Mouse (Mus musculus): ENCODE results near the gene Clint1. TPM values are rescaled to one million over a fixed set of nuclear protein-coding genes. Genes with fewer than 3 reads are reported as not detected.
"Not testable (repeated sequence)": the region's sequence is repeated elsewhere in the genome, so short reads cannot be mapped to it uniquely, and the experiment has no call there.

Clint1 gene
- polyA plus RNA-seq, 1 experiment from 2014 or later, result 76.8 TPM

DNA sequence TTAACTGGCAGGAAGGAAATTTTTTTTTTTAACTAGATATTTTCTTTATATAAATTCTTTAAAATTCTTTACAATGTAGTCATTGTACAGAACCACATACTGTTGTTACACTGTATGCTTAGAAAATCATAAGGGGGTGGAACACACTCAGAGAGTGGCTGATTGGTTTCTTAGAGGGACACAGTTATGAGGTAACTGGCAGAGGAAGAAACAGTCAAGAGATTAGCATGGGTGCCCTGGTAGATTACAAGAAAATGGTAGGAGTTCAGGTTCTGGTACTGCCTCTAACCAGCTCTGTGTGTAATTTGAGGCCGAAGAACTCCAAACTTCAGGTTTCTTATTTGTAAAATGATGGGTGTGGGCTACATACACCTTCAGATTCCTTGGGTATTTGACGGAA lies 2.1 kb downstream of the Clint1 start:
- Histone ChIP-seq H3K4me3 (ENCODE audit: inconsistent target) (no peak overlapping the region), H3K27ac (no peak overlapping the region), H3K79me2 (ENCODE audit: inconsistent target) (peaks cover 61% of the 10 kb centered on the region), H3K36me3 (ENCODE audit: inconsistent target) (no peaks in the 10 kb centered on the region)
- WGBS (ENCODE audit: missing documents), result 100% methylated on average over 2 of the region's 2 CpGs

DNA sequence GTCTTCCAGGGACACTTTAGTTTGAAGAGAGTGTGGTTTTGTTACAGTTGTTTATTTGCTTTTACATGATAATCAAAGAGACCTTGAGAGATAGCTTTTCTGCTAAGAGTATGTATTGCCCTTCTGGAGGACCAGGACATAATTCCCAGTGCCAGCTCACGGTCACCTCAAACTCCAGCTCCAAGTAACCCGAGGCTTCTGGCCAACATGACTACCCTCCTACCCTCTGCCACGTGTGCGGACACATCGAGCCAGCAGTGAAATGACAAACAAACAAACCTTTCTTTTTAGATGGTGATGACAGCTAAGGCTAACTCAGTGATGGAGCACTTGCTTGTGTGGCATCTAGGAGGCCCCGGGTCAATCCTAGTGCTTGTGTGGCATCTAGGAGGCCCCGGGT lies 2.5 kb downstream of the Clint1 start:
- 85% methylated on average over 7 of the region's 7 CpGs for WGBS (ENCODE audit: missing documents)
- no peak overlapping the region for H3K4me3 ChIP-seq (ENCODE audit: inconsistent target)

DNA sequence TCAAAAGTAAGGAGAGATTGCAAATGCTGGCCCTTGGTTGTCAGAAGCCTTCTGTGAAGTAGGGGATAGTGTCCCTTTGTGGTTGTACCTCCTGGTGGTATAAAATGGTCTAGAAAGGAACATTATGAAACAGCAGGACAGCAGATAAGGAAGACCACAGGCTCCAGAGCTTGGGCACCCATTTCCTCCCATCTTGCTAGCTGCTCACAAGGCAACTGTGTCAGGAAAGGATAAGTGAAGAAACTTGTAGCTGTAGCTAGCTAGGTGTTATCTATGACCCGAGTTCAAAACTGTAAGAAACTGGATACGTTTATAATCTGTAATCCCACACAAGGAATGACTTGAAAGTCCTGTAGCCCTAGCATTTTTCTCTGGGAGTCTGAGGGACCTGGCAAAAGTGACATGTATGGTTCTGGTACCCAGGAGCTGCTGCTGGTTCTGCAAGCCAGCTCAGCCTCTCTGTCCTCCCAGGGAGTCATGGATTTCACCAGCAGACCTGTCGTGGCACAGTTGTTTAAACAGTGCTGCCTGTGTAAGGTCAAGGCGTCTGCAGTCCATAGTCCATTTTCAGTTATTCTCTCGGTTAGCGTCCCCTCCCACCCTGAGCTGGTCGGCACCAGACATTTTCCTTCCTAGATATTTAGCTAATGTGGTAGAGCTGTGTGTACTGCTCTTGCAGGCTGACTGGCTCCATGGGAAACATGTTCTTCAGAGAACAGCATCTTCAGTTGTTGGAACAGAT lies 3.7 kb downstream of the Clint1 start:
- 35% methylated on average over 7 of the region's 7 CpGs for WGBS (ENCODE audit: missing documents)
- H3K36me3 ChIP-seq (ENCODE audit: inconsistent target), result no peaks in the 10 kb centered on the region
- peaks cover 78% of the 10 kb centered on the region for H3K79me2 ChIP-seq (ENCODE audit: inconsistent target)
- no peak overlapping the region for H3K27ac ChIP-seq
- H3K4me3 ChIP-seq (ENCODE audit: inconsistent target), result no peak overlapping the region

More for the DNA sequence above, 2.5 kb downstream of the Clint1 start:
- Histone ChIP-seq H3K36me3 (ENCODE audit: inconsistent target) (no peaks in the 10 kb centered on the region), H3K79me2 (ENCODE audit: inconsistent target) (peaks cover 66% of the 10 kb centered on the region), H3K27ac (no peak overlapping the region)

DNA sequence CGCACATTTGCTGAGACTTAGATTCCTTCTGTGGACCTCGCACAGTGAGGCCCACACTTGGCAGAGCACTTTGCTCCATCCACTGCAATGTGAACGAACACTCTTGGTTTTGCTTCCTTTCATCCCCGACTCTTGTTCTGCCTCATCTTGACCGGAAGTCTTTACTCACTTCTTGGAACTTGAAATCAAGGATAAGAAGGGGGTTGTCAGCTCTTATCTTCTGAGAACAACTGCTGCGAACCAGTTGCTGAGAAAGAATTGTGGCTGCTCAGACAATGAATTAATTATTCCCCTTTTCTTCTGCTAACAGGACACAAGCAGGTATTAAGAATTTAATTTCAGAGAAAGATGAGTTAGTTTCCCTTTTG lies 4.3 kb downstream of the Clint1 start:
- WGBS (ENCODE audit: missing documents), result 38% methylated on average over 6 of the region's 6 CpGs
- H3K79me2 ChIP-seq (ENCODE audit: inconsistent target), result peaks cover 83% of the 10 kb centered on the region
- 0 out of 2 replicates have a peak, but pooled peaks cover 2% of the 10 kb centered on the region for H3K36me3 ChIP-seq (ENCODE audit: inconsistent target)
- H3K4me3 ChIP-seq (ENCODE audit: inconsistent target), result no peak overlapping the region
- H3K27ac ChIP-seq, result no peak overlapping the region

DNA sequence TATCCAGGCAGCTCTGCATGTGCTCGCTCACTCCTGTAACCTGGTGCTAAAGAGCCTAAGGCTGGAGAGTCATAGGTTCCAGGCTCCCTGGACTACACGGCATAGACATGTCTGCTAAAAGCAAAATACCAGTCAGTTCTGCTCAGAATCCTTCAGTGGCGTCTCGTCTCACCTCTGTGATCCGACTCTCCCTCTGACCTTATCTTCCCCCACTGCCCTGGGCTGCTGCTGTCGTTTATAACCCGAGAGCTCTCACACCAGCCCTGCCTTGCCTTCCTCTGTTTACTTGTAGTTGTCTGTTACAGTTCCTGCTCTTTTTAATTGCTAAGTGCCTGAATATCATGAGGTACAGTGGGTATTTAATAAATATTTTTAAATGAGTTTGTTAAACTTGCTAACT lies 9.5 kb downstream of the Clint1 start:
- Histone ChIP-seq H3K27ac (no peak overlapping the region), H3K4me3 (ENCODE audit: inconsistent target) (no peak overlapping the region), H3K79me2 (ENCODE audit: inconsistent target) (peaks cover 100% of the 10 kb centered on the region), H3K36me3 (ENCODE audit: inconsistent target) (0 out of 2 replicates have a peak, but pooled peaks cover 3% of the 10 kb centered on the region)
- WGBS (ENCODE audit: missing documents), result 94% methylated on average over 7 of the region's 7 CpGs

DNA sequence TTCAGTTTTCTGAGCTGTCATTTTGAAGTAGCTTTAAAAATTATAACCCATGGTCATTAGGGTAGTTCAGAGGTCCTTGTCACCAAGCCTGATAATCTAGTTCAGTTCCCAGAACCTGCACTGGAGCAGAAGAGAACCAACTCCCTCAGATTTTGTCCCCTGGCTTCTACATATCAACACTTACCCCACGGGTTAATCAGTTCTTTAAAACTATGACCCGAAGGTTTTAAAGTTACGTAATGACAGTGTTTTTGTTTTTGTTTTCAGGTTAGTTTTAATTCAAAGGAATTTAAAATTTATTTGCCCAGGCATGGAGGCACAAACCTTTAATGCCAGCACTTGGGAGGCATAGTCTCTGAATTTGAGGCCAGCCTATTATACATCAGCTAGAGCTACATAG lies 12.6 kb downstream of the Clint1 start:
- Histone ChIP-seq H3K27ac (no peak overlapping the region), H3K36me3 (ENCODE audit: inconsistent target) (0 out of 2 replicates have a peak, but pooled peaks cover 3% of the 10 kb centered on the region), H3K4me3 (ENCODE audit: inconsistent target) (no peak overlapping the region), H3K79me2 (ENCODE audit: inconsistent target) (peaks cover 100% of the 10 kb centered on the region)
- WGBS (ENCODE audit: missing documents), result 69% methylated on average over 3 of the region's 3 CpGs

DNA sequence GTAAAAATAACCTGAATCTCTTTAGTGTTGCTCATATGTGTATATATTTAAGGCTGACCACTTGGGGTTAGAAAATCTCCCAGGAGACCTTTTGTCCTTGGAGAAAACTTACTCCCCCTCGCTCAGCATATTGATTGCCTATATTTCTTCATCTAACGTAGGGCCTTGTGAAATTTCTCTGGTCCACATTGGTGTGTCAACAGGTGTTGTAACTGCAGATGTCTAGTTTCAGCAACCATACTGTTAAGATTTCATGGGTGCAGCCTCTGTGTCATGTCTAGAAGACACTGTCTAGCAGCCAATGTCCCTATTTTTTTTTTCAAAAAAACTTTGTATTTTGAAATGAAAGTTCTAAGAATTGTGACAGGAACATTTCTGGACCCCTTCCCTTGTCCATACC lies 14.0 kb downstream of the Clint1 start:
- H3K4me3 ChIP-seq (ENCODE audit: inconsistent target), result no peak overlapping the region
- WGBS (ENCODE audit: missing documents), result 64% methylated on average over 2 of the region's 2 CpGs
- 0 out of 2 replicates have a peak, but pooled peaks cover 3% of the 10 kb centered on the region for H3K36me3 ChIP-seq (ENCODE audit: inconsistent target)
- no peak overlapping the region for H3K27ac ChIP-seq
- H3K79me2 ChIP-seq (ENCODE audit: inconsistent target), result peaks cover 100% of the 10 kb centered on the region

DNA sequence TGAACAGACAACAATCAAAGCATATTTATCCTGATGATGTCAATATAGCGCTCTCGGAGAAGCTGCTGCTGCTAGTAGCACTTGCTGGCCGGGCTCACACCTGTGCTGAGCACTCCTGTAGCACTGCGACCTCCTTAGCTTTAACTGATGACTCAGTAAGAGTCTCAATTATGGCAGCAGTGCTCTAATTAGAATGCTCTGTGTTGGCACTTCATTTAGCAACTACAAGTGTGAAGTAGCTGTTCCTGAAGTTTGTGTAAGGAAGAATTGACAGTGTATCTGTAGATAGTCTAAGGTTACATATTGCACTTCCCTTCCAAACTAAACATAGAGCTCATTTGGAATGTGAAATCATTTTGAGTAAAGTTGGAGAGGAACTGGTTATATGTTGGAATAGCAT lies 14.7 kb downstream of the Clint1 start:
- Histone ChIP-seq H3K36me3 (ENCODE audit: inconsistent target) (no peaks in the 10 kb centered on the region), H3K27ac (no peak overlapping the region), H3K79me2 (ENCODE audit: inconsistent target) (peaks cover 100% of the 10 kb centered on the region), H3K4me3 (ENCODE audit: inconsistent target) (no peak overlapping the region)
- WGBS (ENCODE audit: missing documents), result 100% methylated on average over 4 of the region's 4 CpGs

DNA sequence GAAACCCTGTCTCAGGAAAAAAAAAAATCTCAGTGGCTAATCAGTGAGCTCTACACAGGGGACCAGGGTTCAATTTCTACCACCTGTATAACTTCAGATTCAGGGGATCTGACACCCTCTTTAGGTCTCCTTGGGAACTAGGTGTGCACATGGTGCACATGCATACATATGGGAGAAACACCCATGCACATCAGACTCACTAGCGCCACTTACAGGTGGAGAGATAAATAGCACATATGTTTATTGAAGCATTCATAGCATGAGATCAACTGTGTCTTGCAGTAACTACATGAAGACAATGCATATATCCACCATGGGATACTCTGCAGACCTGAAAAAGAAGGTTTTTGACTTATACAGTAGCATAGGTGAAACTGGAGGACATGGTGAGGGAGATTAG lies 21.8 kb downstream of the Clint1 start:
- WGBS (ENCODE audit: missing documents), result 100% methylated on average over 1 of the region's 1 CpGs
- Histone ChIP-seq H3K27ac (no peak overlapping the region), H3K4me3 (ENCODE audit: inconsistent target) (no peak overlapping the region), H3K79me2 (ENCODE audit: inconsistent target) (peaks cover 100% of the 10 kb centered on the region), H3K36me3 (ENCODE audit: inconsistent target) (0 out of 2 replicates have a peak, but pooled peaks cover 5% of the 10 kb centered on the region)

DNA sequence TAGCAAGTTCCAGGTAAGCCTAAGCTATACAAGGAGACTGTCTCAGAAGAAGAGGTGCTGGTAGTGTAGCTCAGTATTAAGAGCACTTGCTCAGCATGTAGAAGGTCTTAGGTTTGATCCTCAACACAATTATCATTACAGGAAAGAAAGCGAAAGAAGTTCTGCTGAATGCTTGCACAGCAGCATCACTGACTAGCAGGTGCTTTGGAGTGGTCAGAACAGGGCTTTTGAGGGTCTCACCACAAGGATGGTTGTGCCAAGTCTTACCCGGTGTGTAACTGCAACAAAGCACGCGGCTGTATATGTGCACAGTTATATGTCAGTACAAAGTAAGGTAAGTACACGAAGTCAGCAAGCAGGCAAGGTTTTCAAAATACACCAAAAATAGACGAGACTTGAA lies 22.4 kb downstream of the Clint1 start:
- Histone ChIP-seq H3K36me3 (ENCODE audit: inconsistent target) (0 out of 2 replicates have a peak, but pooled peaks cover 5% of the 10 kb centered on the region), H3K4me3 (ENCODE audit: inconsistent target) (no peak overlapping the region), H3K27ac (no peak overlapping the region), H3K79me2 (ENCODE audit: inconsistent target) (peaks cover 100% of the 10 kb centered on the region)
- WGBS (ENCODE audit: missing documents), result 96% methylated on average over 5 of the region's 6 CpGs

DNA sequence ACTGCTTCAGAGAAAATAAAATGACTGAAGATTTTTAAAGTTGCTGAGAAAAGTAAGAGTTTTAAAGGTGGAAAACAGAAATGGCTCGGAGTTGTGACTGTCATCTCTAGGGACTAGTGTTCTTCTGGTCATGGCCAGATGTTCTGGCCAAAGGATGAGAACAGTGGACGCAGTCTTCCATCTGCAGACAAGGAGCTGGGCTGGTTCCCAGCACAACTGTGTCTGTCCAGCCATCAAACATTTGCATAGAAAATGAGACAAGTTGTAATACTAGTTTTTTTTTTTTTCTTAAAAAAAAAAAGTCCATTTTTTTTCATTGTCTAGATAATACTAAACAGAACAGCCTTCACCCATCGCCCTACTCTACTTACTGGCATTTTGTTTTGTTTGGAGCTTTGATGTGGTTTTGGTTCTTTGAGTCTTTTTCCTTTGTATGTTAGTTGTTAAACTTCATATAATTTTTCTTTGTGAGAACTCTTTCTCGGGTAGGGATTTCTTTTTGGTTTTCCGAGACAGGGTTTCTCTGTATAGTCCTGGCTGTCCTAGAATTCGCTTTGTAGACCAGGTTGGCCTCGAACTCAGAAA lies 23.6 kb downstream of the Clint1 start:
- 0 out of 2 replicates have a peak, but pooled peaks cover 5% of the 10 kb centered on the region for H3K36me3 ChIP-seq (ENCODE audit: inconsistent target)
- 91% methylated on average over 7 of the region's 7 CpGs for WGBS (ENCODE audit: missing documents)

DNA sequence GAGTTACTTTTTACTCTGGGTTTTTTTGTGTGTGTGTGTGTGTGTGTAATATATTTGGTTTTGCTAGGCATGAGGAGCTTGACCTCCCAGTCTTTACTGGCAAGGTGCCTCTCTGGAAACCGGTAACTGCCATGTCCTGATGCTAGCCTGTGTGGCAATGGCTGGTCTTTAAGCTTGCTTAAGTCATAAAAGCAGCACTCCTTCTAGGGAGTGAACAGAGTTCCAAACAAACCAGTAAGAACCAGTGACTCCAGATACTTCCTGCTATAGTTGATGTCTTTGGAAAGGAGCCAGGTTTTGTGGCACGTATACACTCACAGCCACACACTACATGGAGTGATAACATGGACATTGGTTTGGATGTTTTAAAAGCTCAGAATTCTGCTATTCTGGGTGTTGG lies 24.2 kb downstream of the Clint1 start:
- H3K79me2 ChIP-seq (ENCODE audit: inconsistent target), result peaks cover 100% of the 10 kb centered on the region
- WGBS (ENCODE audit: missing documents), result 90% methylated on average over 2 of the region's 2 CpGs
- 0 out of 2 replicates have a peak, but pooled peaks cover 5% of the 10 kb centered on the region for H3K36me3 ChIP-seq (ENCODE audit: inconsistent target)
- H3K4me3 ChIP-seq (ENCODE audit: inconsistent target), result no peak overlapping the region
- no peak overlapping the region for H3K27ac ChIP-seq

More for the DNA sequence above, 23.6 kb downstream of the Clint1 start:
- H3K79me2 ChIP-seq (ENCODE audit: inconsistent target), result peaks cover 100% of the 10 kb centered on the region
- H3K27ac ChIP-seq, result no peak overlapping the region
- H3K4me3 ChIP-seq (ENCODE audit: inconsistent target), result no peak overlapping the region

DNA sequence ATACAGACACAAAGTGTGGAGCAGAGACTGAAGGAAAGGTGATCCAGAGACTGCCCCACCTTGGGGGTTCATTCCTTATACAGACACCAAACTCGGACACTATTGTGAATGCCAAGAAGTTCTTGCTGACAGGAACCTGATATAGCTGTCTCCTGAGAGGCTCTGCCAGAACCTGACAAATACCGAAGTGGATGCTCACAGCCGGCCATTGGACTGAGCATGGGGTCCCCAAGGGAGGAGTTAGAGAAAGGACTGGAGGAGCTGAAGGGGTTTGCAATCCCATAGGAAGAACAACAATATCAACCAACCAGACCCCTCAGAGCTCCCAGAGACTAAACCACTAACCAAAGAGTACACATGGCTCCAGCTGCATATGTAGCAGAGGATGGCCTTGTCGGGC lies 27.5 kb downstream of the Clint1 start:
- peaks cover 100% of the 10 kb centered on the region for H3K79me2 ChIP-seq (ENCODE audit: inconsistent target)
- WGBS (ENCODE audit: missing documents), result 90% methylated on average over 4 of the region's 4 CpGs
- H3K27ac ChIP-seq; H3K4me3 ChIP-seq (ENCODE audit: inconsistent target); H3K36me3 ChIP-seq (ENCODE audit: inconsistent target): not testable (repeated sequence)

DNA sequence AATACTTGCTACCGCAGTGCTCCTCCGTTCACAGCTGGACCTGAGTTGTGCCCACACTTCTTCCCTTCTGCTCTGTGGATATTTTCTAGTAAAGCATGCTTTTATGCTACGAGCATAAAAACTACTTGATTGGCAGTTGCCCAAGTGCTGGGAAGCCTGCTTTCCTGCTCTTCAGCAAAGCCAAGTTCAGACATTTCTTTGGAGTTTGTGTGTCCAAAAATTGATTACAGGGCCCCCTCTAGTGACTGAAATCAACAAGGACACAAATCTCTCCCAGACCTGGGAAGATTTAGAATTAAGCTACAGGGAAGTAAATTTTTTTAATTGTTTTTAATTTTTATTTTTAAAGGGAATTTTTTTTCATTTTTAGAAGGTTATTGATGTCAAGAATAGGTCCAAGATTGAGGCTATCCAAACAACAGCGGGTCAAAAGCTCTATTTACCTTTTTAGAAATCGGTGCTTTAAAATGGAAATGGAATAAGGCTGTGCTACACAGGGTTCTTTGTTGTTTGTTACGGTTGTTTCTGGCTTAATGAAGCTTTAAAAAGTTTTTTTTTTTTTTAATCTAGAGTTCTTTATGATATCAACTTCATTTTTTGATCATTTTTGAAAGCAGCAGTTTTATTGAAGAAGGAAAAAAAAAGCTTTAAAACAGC lies 29.3 kb downstream of the Clint1 start:
- WGBS (ENCODE audit: missing documents), result 80% methylated on average over 6 of the region's 6 CpGs
- H3K4me3 ChIP-seq (ENCODE audit: inconsistent target), result no peak overlapping the region

DNA sequence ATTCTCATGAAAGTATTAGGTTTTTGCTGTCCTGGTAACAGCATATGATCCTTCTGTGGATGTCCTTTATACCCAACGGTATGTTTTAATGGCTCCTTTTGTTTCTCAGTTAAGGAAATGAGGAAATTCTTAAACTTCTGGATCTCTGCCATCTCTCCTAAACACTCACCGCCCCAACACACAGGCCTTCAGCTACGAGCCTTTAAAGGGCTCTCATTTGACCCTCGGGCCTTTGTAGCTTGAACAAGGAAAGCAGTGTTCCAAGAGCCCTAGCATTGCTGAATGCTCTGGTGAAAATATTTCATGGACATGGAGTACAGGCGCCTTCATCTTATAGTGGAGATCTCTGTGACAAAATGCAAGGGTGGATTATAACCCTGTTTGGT lies 29.8 kb downstream of the Clint1 start:
- Histone ChIP-seq H3K4me3 (ENCODE audit: inconsistent target) (no peak overlapping the region), H3K27ac (no peak overlapping the region), H3K36me3 (ENCODE audit: inconsistent target) (peaks cover 22% of the 10 kb centered on the region), H3K79me2 (ENCODE audit: inconsistent target) (peaks cover 96% of the 10 kb centered on the region)
- WGBS (ENCODE audit: missing documents), result 33% methylated on average over 5 of the region's 5 CpGs

More for the DNA sequence above, 29.3 kb downstream of the Clint1 start:
- peaks cover 100% of the 10 kb centered on the region for H3K79me2 ChIP-seq (ENCODE audit: inconsistent target)
- peaks cover 17% of the 10 kb centered on the region for H3K36me3 ChIP-seq (ENCODE audit: inconsistent target)
- H3K27ac ChIP-seq, result no peak overlapping the region

Data from macrophage (primary cell).